Mouse (Mus musculus): ENCODE measurements around the gene Slc25a29. TPM values are rescaled to one million over a fixed set of nuclear protein-coding genes. Genes with fewer than 3 reads are reported as not detected.
A peak's percentile ranks its signal among the peaks of the same experiment; 100 is the strongest.

Gene Slc25a29
- total RNA-seq, 2 experiments from 2014 or later = 9.8 to 14.1 TPM

GRCm38 (mm10) chr12:108810309-108810708 lies 25.4 kb downstream of the Slc25a29 start:
- no peak for DNase-seq (ENCODE audit: low spot score)
- intact Hi-C loops (cut with DNase I) = loop anchor here (5.0 kb wide), 2 partner anchors 82 to 577 kb away; partner anchors contain the start of genes Wars and Wdr25

GRCm38 (mm10) chr12:108809771-108810170 lies 25.9 kb downstream of the Slc25a29 start:
- intact Hi-C loops (cut with DNase I) = loop anchor here (5.0 to 10.0 kb wide), 3 partner anchors 83 to 635 kb away; partner anchors contain the start of genes Ccnk, Setd3, Wars and Wdr25

GRCm38 (mm10) chr12:108808465-108808864 lies 27.2 kb downstream of the Slc25a29 start:
- intact Hi-C loops (cut with DNase I) = loop anchor here (10.0 kb wide), 1 partner anchor 634 kb away; the partner anchor contains the start of genes Ccnk and Setd3
- no peak for DNase-seq (ENCODE audit: low spot score)

More at GRCm38 (mm10) chr12:108809771-108810170, 25.9 kb downstream of the Slc25a29 start:
- DNase-seq (ENCODE audit: low spot score) = no peak

GRCm38 (mm10) chr12:108804388-108804787 lies 31.3 kb downstream of the Slc25a29 start:
- no peak for DNase-seq (ENCODE audit: low spot score)
- intact Hi-C loops (cut with DNase I) = loop anchor here (10.0 kb wide), 1 partner anchor 630 kb away; the partner anchor contains the start of genes Ccnk and Setd3

GRCm38 (mm10) chr12:108801613-108802012 lies 34.1 kb downstream of the Slc25a29 start:
- intact Hi-C loops (cut with DNase I) = loop anchor here (10.0 kb wide), 1 partner anchor 627 kb away; the partner anchor contains the start of genes Ccnk and Setd3
- DNase-seq (ENCODE audit: low spot score) = no peak

GRCm38 (mm10) chr12:108794979-108795537 lies 40.6 kb downstream of the Slc25a29 start:
- DNase-seq (ENCODE audit: low spot score) = no peak
- intact Hi-C loops (cut with DNase I) = no loop called here

- intact Hi-C loops (cut with DNase I) = no loop called here
- DNase-seq (ENCODE audit: low spot score) = peak; percentile 67
These were observed 41.5 kb downstream of the Slc25a29 start for GRCm38 (mm10) chr12:108794078-108794711.

GRCm38 (mm10) chr12:108793453-108793941 lies 42.2 kb downstream of the Slc25a29 start:
- DNase-seq (ENCODE audit: low spot score) = no peak
- intact Hi-C loops (cut with DNase I) = no loop called here

GRCm38 (mm10) chr12:108792546-108793452 lies 42.9 kb downstream of the Slc25a29 start, which contains the start of gene Yy1:
Gene Yy1 (plus strand): TSS chr12:108792973.
- intact Hi-C loops (cut with DNase I) = no loop called here
- DNase-seq (ENCODE audit: low spot score) = peak; percentile 98

- DNase-seq (ENCODE audit: low spot score) = peak; percentile 64
- intact Hi-C loops (cut with DNase I) = no loop called here
These were observed 43.5 kb downstream of the Slc25a29 start for GRCm38 (mm10) chr12:108792152-108792545.

GRCm38 (mm10) chr12:108787329-108787728 lies 48.4 kb downstream of the Slc25a29 start:
- DNase-seq (ENCODE audit: low spot score) = no peak
- intact Hi-C loops (cut with DNase I) = no loop called here

- intact Hi-C loops (cut with DNase I) = no loop called here
These were observed 50.5 kb downstream of the Slc25a29 start for GRCm38 (mm10) chr12:108785161-108785560.

GRCm38 (mm10) chr12:108780108-108780877 lies 55.4 kb downstream of the Slc25a29 start:
- no peak for DNase-seq (ENCODE audit: low spot score)
- intact Hi-C loops (cut with DNase I) = no loop called here

More at GRCm38 (mm10) chr12:108785161-108785560, 50.5 kb downstream of the Slc25a29 start:
- no peak for DNase-seq (ENCODE audit: low spot score)

Small RNA genes within 50 kb of the gene (microRNA-seq; reads per million reads assigned to microRNA genes)
- 106 reads per million, percentile 58 among the genes with 10 or more reads in this experiment for gene Mir345

Other genes starting within 250 kb of the Slc25a29 start
- gene Degs2, start 133.6 kb downstream of the Slc25a29 start, total RNA-seq (2021) = under 1 TPM; 0.56 to 0.62 TPM
- gene Yy1, start 42.9 kb downstream of the Slc25a29 start, total RNA-seq (2021) = 10 to 100 TPM; 28.3 to 38.9 TPM
- gene Slc25a47, start 163 bp upstream of the Slc25a29 start, total RNA-seq (2021) = 1 to 10 TPM; 5.9 to 9.3 TPM
- gene Wdr25, start 57.7 kb upstream of the Slc25a29 start, total RNA-seq (2021) = 1 to 10 TPM; 3.9 TPM
- gene Wars, start 58.3 kb upstream of the Slc25a29 start, total RNA-seq (2021) = 10 to 100 TPM; 33.6 to 35.8 TPM
- under 1 TPM; 0.31 to 0.36 TPM for gene Begain, start 232.3 kb upstream of the Slc25a29 start, total RNA-seq (2021)

Measured in heart, postnatal 25 days (tissue).